Mouse (Mus musculus): ENCODE measurements around the gene Gtf2h1.
"Not testable (repeated sequence)": the region's sequence is repeated elsewhere in the genome, so short reads cannot be mapped to it uniquely, and the experiment has no call there.

The Gtf2h1 gene

GRCm38 (mm10) chr7:46795287-46796205 is at the start of gene Gtf2h1, which contains the start of gene Hps5:
TSS of gene Gtf2h1 (plus strand) at chr7:46796103.
TSS of gene Hps5 (minus strand) at chr7:46796064.
- DNase-seq = peak; percentile 98 to 99

- no peak for DNase-seq
Observed at GRCm38 (mm10) chr7:46746381-46746780, 49.5 kb upstream of the Gtf2h1 start.

DNA sequence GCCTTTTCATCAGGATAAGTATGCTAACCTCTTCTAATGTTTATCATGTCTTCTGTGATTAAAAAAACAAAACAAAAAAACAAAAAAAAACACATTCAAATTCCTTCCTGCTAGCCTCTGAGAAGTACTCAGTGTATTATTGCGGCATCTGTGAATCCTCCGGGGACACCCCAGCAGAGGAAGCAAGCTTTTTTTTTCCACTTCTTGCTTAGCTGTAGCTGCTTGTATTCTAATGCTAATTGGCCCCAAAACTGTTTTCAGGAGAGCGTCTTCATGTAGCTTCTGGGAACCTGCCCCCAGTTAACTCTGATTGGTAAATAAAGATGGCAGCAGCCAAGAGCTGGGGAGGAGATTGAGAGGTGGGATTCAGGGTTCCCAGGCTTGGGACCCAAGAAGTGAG is 47.4 kb upstream of the Gtf2h1 start:
- no peak for DNase-seq

DNA sequence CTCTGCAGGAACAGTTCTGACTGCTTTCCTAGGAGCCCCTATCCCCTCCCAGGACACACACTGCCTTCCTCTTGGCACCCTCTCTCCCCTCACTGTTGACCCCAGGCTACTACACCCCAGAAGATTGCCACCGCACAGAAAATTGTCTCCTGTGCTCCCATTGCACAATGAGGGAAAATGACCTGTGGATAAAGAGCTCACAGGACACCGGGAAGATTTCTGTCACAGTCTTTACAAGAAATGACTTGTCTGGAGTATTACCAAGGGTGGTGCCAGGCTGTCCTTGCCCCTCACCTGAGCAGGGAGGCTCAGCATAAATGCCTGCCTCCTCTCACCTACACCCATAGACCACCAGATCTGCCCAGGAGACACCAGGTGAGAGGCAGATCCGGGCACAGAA is 44.4 kb upstream of the Gtf2h1 start, which contains the start of gene Saa2:
Gene Saa2 (plus strand): TSS at position 301 of the 400 bp plus-strand sequence.
- no peak for DNase-seq

DNA sequence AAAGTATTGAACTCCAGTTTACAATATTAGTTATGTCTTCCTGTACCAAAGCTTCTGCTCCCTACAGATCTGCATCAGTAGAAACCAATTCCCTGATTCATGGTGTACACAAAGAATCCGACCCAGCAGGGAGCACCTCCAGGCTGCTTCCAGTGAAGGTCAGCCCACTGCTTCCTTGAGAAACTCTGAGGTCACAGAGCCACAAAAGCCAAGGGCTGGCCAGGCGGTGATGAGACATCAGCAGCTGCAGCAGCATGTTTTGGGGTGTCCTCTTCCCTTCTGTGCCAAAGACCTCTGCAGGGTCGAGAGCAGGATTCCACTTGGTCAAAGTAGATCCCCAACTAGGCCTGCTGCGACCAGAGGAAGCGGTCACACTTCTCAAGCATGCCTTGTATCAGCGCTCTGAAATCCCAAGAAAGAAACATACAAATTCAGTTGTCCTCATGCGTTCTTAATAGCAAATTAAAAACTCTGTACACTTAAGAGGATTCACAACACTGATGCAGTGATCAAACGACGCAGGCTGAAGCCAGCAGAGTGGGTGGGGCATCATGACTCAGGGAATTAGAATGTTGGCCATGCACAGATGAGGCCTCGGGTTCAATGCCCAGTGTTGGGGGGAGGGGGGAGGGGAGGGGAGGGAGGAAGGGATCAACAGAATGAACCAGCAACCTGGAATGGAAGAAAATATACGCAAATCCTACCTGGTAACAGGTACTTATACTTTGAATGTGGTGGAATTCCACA is 34.7 kb upstream of the Gtf2h1 start:
- DNase-seq = no peak

- DNase-seq = no peak
Observed at GRCm38 (mm10) chr7:46762601-46763000, 33.3 kb upstream of the Gtf2h1 start.

DNA sequence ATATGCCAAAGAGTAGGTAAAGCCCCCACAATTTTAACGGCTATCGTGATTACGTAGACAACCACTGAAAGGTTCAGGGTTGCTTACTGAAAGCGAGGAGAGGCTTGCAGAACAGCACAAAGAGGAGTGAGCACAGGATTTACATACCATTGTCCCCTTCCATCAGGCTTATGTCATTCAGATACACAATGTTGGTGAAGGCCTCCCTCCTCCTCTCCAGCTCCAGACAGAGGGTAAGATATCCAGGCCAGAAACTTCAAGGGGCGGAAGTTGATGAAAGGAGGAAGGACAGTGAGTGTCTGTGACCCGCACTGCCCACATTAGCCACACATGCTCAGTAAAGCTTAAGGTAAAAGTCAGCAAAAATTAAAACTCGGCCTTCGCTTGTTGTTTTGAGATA is 31.2 kb upstream of the Gtf2h1 start:
- no peak for DNase-seq

DNA sequence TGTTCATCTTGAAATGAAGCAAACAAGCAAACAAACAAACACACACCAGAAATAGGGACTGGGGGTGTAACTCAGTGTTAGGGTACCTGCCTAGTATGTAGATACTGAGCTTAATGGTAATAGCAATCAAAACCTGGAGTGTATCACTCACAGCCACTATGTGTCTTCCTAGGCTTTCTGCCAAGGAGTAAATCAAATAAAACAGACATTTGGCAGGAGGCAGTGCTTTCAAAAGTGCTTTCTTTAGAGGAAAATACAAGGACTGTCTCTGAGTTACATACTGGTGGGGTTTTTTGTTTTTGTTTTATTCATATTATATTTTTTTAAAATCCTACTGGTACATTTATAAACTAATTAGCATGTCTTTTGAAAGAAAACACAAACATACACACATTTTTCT is 28.5 kb upstream of the Gtf2h1 start:
- DNase-seq = no peak

- DNase-seq = no peak
Observed at GRCm38 (mm10) chr7:46768451-46768850, 27.5 kb upstream of the Gtf2h1 start.

- DNase-seq = peak; percentile 66 to 78
Observed at GRCm38 (mm10) chr7:46770706-46771105, 25.2 kb upstream of the Gtf2h1 start.

GRCm38 (mm10) chr7:46789177-46789849 is 6.6 kb upstream of the Gtf2h1 start:
- no peak for DNase-seq

DNA sequence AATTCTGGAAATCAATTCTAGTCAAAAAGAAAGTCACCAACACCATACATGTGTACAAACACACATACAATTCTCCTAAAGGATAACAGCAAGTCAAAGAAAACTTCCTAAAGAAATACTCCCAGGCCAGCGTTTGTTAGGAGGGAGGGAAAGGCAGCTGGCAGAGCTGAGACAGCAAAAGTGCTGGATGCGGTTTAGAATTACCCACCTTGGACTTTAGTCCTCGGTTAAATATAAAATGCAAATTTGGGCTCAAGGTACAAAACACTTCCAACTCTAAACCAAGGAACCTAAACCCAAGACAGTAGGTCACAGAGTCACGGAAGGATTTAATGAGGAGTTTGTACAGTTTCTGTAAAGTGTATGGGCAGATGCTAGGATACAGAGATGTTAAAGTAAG is 2.0 kb upstream of the Gtf2h1 start:
- DNase-seq = no peak

GRCm38 (mm10) chr7:46796206-46796679 is 340 bp downstream of the Gtf2h1 start:
- no peak for DNase-seq

- no peak for DNase-seq
Observed at GRCm38 (mm10) chr7:46796779-46797178, 876 bp downstream of the Gtf2h1 start.

GRCm38 (mm10) chr7:46810325-46810724 is 14.4 kb downstream of the Gtf2h1 start:
- no peak for DNase-seq

DNA sequence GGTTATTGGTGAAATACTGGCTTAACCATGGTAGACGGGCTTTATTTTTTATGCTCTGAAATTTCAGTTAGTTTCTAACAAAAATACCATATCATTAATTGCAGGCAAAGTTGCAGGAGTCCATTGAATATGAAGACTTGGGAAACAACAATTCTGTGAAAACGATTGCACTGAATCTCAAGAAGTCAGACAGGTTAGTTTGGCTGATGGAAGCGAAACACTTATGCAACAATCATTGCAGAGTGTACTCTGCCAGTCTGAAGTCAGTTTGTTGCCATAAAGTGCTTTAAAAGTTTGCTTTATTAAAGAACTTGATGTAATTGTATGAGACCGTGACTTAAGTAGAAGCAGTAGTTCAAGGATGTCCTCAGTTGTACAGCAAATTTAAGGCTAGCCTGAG is 18.1 kb downstream of the Gtf2h1 start:
- DNase-seq = no peak

DNA sequence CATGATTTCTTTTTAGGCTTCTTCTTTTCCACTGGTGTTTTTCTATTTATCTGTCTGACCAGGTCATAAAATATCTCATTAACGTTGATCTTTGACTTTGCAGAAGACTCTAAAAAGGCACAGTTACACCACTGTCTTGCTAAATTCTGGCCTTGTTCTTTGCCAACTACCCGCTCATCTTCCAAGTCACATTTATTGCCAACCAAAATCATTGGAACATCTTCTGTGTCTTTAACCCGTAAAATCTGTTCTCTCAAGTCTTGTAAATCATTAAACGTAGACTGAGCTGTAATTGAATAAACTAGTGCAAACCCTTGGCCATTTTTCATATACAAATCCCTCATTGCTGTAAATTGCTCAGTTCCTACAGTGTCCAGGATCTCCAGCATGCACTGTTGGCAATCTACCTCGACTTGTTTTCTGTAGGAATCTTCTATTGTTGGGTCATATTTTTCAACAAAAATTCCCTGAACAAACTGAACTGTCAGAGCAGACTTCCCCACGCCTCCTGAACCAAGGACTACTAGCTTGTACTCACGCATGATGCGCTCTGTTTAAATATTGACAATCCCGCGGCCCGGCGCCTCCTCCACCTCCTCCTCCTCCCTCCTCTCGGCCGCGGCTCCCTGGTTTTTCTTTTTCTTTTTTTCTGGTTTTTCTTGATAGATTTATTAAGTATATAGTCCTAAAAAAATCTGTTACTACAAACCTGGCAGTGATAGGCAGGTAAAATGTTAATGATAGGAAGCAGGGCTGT is 25.2 kb downstream of the Gtf2h1 start:
- DNase-seq = not testable (repeated sequence)

DNA sequence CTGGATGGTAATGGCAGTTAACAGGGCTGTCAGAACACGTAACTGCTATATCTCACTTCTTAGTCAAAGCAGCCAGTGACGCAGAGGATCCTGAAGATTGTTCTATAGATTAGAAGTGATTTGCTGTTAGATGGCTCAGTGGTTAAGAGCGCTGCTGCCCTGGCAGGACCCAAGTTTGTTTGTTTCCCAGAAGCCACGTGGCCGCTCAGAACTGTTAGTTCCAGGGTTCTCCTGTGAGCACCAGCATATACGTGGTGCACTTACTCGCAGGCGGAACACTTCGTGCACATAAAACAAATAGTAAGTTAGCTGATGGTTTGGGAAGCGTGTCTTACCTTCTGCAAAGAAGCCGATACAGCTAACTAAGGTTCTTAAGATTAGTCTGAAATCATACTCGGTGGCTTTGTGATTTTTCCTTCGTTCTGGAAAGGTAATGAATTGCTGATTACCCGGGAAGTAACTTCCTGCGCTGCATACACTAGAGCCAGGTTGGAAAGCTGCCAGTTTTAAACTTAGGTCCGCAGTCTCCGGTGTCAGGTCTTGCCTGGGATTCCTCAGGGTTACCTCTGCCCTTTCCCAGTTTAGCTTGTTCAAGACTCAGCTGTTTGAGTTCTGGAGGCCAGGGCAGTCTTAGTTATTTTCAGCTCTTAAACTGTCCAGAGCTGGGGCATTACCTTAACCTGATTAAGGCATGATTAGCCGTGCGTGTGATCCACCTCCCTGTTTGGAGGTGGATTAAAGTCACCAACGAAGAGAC is 31.3 kb downstream of the Gtf2h1 start:
- no peak for DNase-seq

DNA sequence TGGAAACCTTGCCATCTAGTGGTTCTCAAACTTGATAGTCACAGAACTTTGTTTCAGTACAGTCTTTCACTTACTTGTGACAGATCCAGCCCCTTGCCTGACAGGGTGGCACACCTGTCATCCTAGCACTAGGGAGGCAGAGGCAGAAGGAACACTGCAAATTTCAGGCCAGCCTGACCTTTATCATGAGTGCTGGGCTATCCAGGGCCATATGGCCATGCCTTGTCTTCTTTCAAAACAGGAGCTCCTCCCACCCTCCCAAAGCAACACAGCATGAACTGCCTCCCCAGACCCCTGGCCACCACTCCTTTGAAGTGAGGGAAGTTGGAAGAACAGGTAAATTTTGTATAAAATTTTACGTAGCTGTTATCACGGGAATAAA is 31.9 kb downstream of the Gtf2h1 start:
- DNase-seq = no peak

DNA sequence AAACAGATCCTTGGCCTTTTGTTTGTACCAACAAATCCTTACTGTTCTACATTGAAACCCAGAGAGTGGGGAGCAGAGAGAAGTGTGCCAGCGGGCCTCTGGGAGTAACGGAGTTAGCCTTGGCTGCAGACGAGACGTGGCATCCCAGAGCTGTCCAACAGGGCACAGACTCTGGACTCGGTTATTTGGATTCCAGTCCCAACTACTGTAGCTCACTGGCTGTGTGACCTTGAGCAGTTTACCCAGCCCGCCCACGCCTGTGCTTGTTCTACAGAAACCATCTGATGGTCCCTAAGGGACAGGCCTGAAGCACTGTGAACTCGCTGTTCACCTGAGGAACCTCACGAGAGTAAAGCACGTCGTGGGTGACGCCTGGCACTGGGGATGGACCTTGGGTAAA is 34.0 kb downstream of the Gtf2h1 start:
- no peak for DNase-seq

GRCm38 (mm10) chr7:46830799-46831590 is 35.1 kb downstream of the Gtf2h1 start:
- DNase-seq = no peak
